Mouse (Mus musculus): Measurements from ENCODE around the gene Dysf. TPM values are rescaled to one million over a fixed set of nuclear protein-coding genes. Genes with fewer than 3 reads are reported as not detected.

Gene Dysf
- total and polyA plus RNA-seq, 3 experiments: 0.05 to 0.39 (median 0.38) TPM

- in situ Hi-C loops (cut with MboI; ENCODE audit: low pct_ligation_motif_present, low pct_unique_long_range_greater_than_20kb, low sequenced_read_pairs): loop anchor here (5.0 kb wide), 1 partner anchor 40 kb away; no protein-coding TSS in a partner anchor
- Histone ChIP-seq H3K79me2 (replicated peaks; ENCODE audit: control insufficient read depth, extremely low read depth, insufficient read depth, poor library complexity, severe bottlenecking) (no peaks in the 10 kb centered on the region), H3K27me3 (replicated peaks) (no peaks in the 10 kb centered on the region), H3K9ac (ENCODE audit: insufficient read depth, low read depth) (no peak overlapping the region), H3K4me2 (ENCODE audit: insufficient read depth, low read depth, poor library complexity, severe bottlenecking) (no peak overlapping the region), H3K9me3 (replicated peaks; ENCODE audit: low read length) (no peaks in the 10 kb centered on the region), H3K27ac (ENCODE audit: insufficient read depth, low read depth) (no peak overlapping the region), H3K4me3 (replicated peaks in 1 of 3; ENCODE audit: low read depth in 2 of 3, low read length in 2 of 3, poor library complexity in 1 of 3) (no peak overlapping the region), H3K4me1 (ENCODE audit: control insufficient read depth in 1 of 2, insufficient read depth in 2 of 2) (peaks cover 0 to 3% of the 10 kb centered on the region in 2 experiments; a peak in 1 of 4 replicates), H3K36me3 (replicated peaks in 1 of 2; ENCODE audit: control insufficient read depth in 1 of 2, insufficient read depth in 1 of 2, low read length in 1 of 2) (no peaks in the 10 kb centered on the region)
- DNase-seq (ENCODE audit: extremely low read depth): no peak
- TF ChIP-seq POLR2AphosphoS2 (IDR thresholded peaks at IDR 0.05; ENCODE audit: low read depth, low read length) (no peak), USF2 (conservative IDR thresholded peaks at IDR 0.05; ENCODE audit: low read depth, low read length) (no peak), CTCF (conservative IDR thresholded peaks at IDR 0.05 in 1 of 2, IDR thresholded peaks at IDR 0.05 in 1 of 2; ENCODE audit: low read depth in 2 of 2, low read length in 2 of 2) (no peak), EP300 (IDR thresholded peaks at IDR 0.05; ENCODE audit: low read length) (no peak), IRF4 (IDR thresholded peaks at IDR 0.05; ENCODE audit: low read depth, low read length) (no peak), RCOR1 (conservative IDR thresholded peaks at IDR 0.05; ENCODE audit: low read depth, low read length) (no peak), MYC (IDR thresholded peaks at IDR 0.05; ENCODE audit: low read depth, low read length) (no peak), UBTF (IDR thresholded peaks at IDR 0.05; ENCODE audit: low read depth, low read length) (no peak), E2F4 (IDR thresholded peaks at IDR 0.05; ENCODE audit: insufficient replicate concordance, low read depth, low read length) (no peak), ETS1 (conservative IDR thresholded peaks at IDR 0.05; ENCODE audit: low read depth, low read length) (no peak), HCFC1 (IDR thresholded peaks at IDR 0.05; ENCODE audit: low read depth, low read length) (no peak), MXI1 (IDR thresholded peaks at IDR 0.05; ENCODE audit: low read depth, low read length) (no peak), ZKSCAN1 (IDR thresholded peaks at IDR 0.05; ENCODE audit: borderline replicate concordance, low read depth, low read length) (no peak)
- dilution Hi-C loops (cut with MboI; ENCODE audit: extremely low pct_ligation_motif_present, extremely low pct_unique_long_range_greater_than_20kb, low sequenced_read_pairs): no loop called here
Observed at GRCm38 (mm10) chr6:84057216-84057615, 48.8 kb downstream of the Dysf start.

DNA sequence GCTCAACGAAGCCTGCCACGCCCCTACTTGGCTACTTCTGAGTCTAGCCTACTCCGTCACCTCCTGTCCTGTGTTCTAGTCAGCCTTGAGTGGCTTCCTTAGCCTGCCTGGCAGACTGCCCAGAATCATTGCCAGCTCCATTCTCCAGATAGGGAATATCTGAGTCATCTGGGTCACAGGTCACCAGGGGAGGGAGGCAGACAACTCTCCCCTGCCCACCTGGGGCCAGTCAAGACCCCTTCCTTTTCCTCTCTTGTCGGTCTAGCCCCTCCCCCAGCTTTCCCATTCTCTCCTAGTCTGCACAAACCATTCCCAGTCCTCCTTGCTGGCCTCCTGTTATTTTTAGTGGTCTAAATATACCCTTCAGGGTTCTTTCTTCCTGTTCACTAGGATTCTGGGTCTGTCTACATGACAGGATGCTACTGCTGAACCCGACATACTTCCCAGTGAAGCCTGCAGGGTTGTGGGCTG lies 50.3 kb downstream of the Dysf start:
- Histone ChIP-seq H3K9ac (ENCODE audit: insufficient read depth, low read depth) (no peak overlapping the region), H3K4me1 (ENCODE audit: control insufficient read depth in 1 of 2, insufficient read depth in 2 of 2) (no peaks in the 10 kb centered on the region), H3K4me2 (ENCODE audit: insufficient read depth, low read depth, poor library complexity, severe bottlenecking) (no peak overlapping the region), H3K36me3 (replicated peaks in 1 of 2; ENCODE audit: control insufficient read depth in 1 of 2, insufficient read depth in 1 of 2, low read length in 1 of 2) (no peaks in the 10 kb centered on the region), H3K79me2 (replicated peaks; ENCODE audit: control insufficient read depth, extremely low read depth, insufficient read depth, poor library complexity, severe bottlenecking) (no peaks in the 10 kb centered on the region), H3K27ac (ENCODE audit: insufficient read depth, low read depth) (no peak overlapping the region), H3K27me3 (replicated peaks) (no peaks in the 10 kb centered on the region), H3K9me3 (replicated peaks; ENCODE audit: low read length) (no peaks in the 10 kb centered on the region), H3K4me3 (replicated peaks in 1 of 3; ENCODE audit: low read depth in 2 of 3, low read length in 2 of 3, poor library complexity in 1 of 3) (no peak overlapping the region)
- in situ Hi-C loops (cut with MboI; ENCODE audit: low pct_ligation_motif_present, low pct_unique_long_range_greater_than_20kb, low sequenced_read_pairs): loop anchor here (5.0 kb wide), 1 partner anchor 41 kb away; no protein-coding TSS in a partner anchor
- TF ChIP-seq UBTF (IDR thresholded peaks at IDR 0.05; ENCODE audit: low read depth, low read length): no peak
- no peak for TF ChIP-seq E2F4 (IDR thresholded peaks at IDR 0.05; ENCODE audit: insufficient replicate concordance, low read depth, low read length)
- TF ChIP-seq TCF12 (IDR thresholded peaks at IDR 0.05; ENCODE audit: low read depth, low read length): no peak
- TF ChIP-seq MAFK (IDR thresholded peaks at IDR 0.05; ENCODE audit: insufficient replicate concordance, low read length): no peak
- no peak for TF ChIP-seq IRF4 (IDR thresholded peaks at IDR 0.05; ENCODE audit: low read depth, low read length)
- TF ChIP-seq SMC3 (IDR thresholded peaks at IDR 0.05; ENCODE audit: low read depth, low read length): no peak
- no peak for TF ChIP-seq RAD21 (IDR thresholded peaks at IDR 0.05; ENCODE audit: low read depth, low read length)
- no peak for DNase-seq (ENCODE audit: extremely low read depth)
- dilution Hi-C loops (cut with MboI; ENCODE audit: extremely low pct_ligation_motif_present, extremely low pct_unique_long_range_greater_than_20kb, low sequenced_read_pairs): no loop called here
